ENCODE assay signal across 20 mouse cellular contexts in the genomic region with DNA sequence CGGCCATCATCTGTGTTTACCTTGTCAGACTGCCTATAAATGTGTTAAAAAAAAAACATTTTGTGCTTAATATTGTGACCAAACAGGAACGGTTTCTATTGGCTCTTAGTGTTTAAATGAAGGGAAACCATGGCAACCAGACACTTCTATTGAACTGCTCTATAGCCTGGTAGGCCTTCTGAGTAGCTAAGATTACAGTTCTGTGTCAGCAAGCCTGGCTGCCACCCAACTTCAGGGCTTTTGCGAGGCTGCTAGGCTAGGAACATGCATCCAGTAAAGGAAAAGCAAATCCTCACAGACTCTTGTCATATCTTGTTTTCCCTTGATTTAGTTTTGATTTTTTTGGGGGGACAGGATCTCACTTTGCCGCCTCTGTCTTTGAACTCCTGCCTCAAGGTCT.
A peak's percentile ranks its signal among the peaks of the same experiment; 100 is the strongest.
DNase-seq lines count a peak whose midpoint lies in the region; ATAC-seq lines count a peak whose summit lies in the region.
"Had no signal": no experiment of that assay in that cellular context is flagged by ENCODE, and none has a peak within 500 bp of the region (broad histone marks: within the 10 kb centered on the region; RNA-seq: fewer than 3 reads in every experiment).

No protein-coding gene starts in this region.

- no peak overlapping the region for H3K4me2 ChIP-seq in forebrain, embryonic 15.5 days (replicated peaks)
- H3K4me2 ChIP-seq in forebrain, embryonic 13.5 days, result no peak overlapping the region
- H3K4me2 ChIP-seq: heart, embryonic 12.5 days; limb, embryonic 13.5 days; liver, embryonic 15.5 days had no signal

- DNase-seq in left cerebral cortex, postnatal 25 days (ENCODE audit: low spot score in 2 of 2), result peak; percentile 35 to 44
- no peak for DNase-seq in left cerebral cortex, adult 8-10 months (ENCODE audit: low spot score in 2 of 2)
- DNase-seq in right cerebral cortex, postnatal 4 days, result peak; percentile 35
- DNase-seq in right cerebral cortex, postnatal 25 days, result no peak
- DNase-seq in retina, postnatal 1 day, result no peak
- DNase-seq: adrenal gland, adult 8-10 months; cerebellum, postnatal 10 days; embryo, embryonic 11 days; kidney, adult 11 months; kidney, postnatal 10 days; lung, postnatal 10 days; spleen, adult 18-20 months had no signal

- no peaks in the 10 kb centered on the region for H3K9me3 ChIP-seq in forebrain, embryonic 15.5 days
- no peaks in the 10 kb centered on the region; the same call in 1 of the 2 replicates for H3K9me3 ChIP-seq in forebrain, embryonic 13.5 days (replicated peaks)
- H3K9me3 ChIP-seq: limb, embryonic 13.5 days; liver, embryonic 15.5 days had no signal

- intact Hi-C loops in left cerebral cortex, postnatal 25 days (cut with DNase I), result no loop called here

- WGBS in forebrain, embryonic 15.5 days, result 42% methylated on average over 4 of the region's 4 CpGs
- 62% methylated on average over 4 of the region's 4 CpGs for WGBS in forebrain, embryonic 13.5 days

- peaks cover 8% of the 10 kb centered on the region; the same call in 1 of the 2 replicates for H3K4me1 ChIP-seq in forebrain, embryonic 15.5 days
- H3K4me1 ChIP-seq in forebrain, embryonic 13.5 days, result peaks cover 21% of the 10 kb centered on the region
- H3K4me1 ChIP-seq: liver, embryonic 15.5 days; megakaryocyte, embryonic 14.5 days had no signal

- H3K9ac ChIP-seq in forebrain, embryonic 15.5 days (replicated peaks), result no peak overlapping the region
- H3K9ac ChIP-seq in forebrain, embryonic 13.5 days, result no peak overlapping the region
- H3K9ac ChIP-seq: heart, embryonic 12.5 days; limb, embryonic 13.5 days; liver, embryonic 15.5 days had no signal

- H3K4me3 ChIP-seq in forebrain, embryonic 15.5 days, result no peak overlapping the region
- no peak overlapping the region for H3K4me3 ChIP-seq in forebrain, embryonic 13.5 days
- H3K4me3 ChIP-seq: heart, embryonic 12.5 days; layer of hippocampus, adult 2 months; limb, embryonic 13.5 days; liver, embryonic 15.5 days; megakaryocyte, embryonic 14.5 days had no signal

- H3K27me3 ChIP-seq in forebrain, embryonic 15.5 days, result no peaks in the 10 kb centered on the region
- H3K27me3 ChIP-seq in forebrain, embryonic 13.5 days, result no peaks in the 10 kb centered on the region
- H3K27me3 ChIP-seq: heart, embryonic 12.5 days; limb, embryonic 13.5 days; liver, embryonic 15.5 days; megakaryocyte, embryonic 14.5 days had no signal

- H3K27ac ChIP-seq in forebrain, embryonic 15.5 days (replicated peaks), result peak overlapping the region; percentile 15; the same call in 1 of the 2 replicates
- no peak overlapping the region for H3K27ac ChIP-seq in forebrain, embryonic 13.5 days
- H3K27ac ChIP-seq: layer of hippocampus, adult 2 months; limb, embryonic 13.5 days; liver, embryonic 15.5 days had no signal

- H3K36me3 ChIP-seq in forebrain, embryonic 15.5 days, result no peaks in the 10 kb centered on the region
- H3K36me3 ChIP-seq in forebrain, embryonic 13.5 days (ENCODE audit: poor library complexity, severe bottlenecking), result no peaks in the 10 kb centered on the region
- H3K36me3 ChIP-seq: heart, embryonic 12.5 days; limb, embryonic 13.5 days; liver, embryonic 15.5 days had no signal

- peak; percentile 43; the same call in 1 of the 2 replicates for ATAC-seq in forebrain, embryonic 15.5 days (replicated peaks)
- no peak for ATAC-seq in forebrain, embryonic 13.5 days
- ATAC-seq: hindbrain, embryonic 16.5 days had no signal

Comparison
In these comparisons a context has a peak if more than half of its experiments do, and no peak if none do; other contexts are left out.
1. DNase-seq: peak in left cerebral cortex, postnatal 25 days (2 of 2) and right cerebral cortex, postnatal 4 days (single experiment); none in left cerebral cortex, adult 8-10 months (0 of 2), right cerebral cortex, postnatal 25 days (single experiment) and retina, postnatal 1 day (single experiment).